Mouse (Mus musculus) spleen, adult 2 months (tissue): ENCODE measurements around the gene Stard9.

Experiments used
- CTCF ChIP-seq: fragments of 200-500 bp; IDR thresholded peaks from 2 replicates; pipeline ENCODE4 v1.5.1; 2011; ENCODE audit warnings: mild to moderate bottlenecking, inconsistent platforms; ENCODE audit not compliant: insufficient read depth, insufficient read length, insufficient replicate concordance; ENCODE audit errors: extremely low read depth
- POLR2A ChIP-seq: fragments of 200-500 bp; IDR thresholded peaks from 2 replicates; pipeline ENCODE4 v1.6.1; 2011; ENCODE audit warnings: low read depth, low read length, inconsistent platforms

- TF ChIP-seq POLR2A, result no peak
- TF ChIP-seq CTCF, result no peak
Measured at GRCm38 (mm10) chr2:120697767-120698166, 68.8 kb downstream of the Stard9 start.
